Mouse (Mus musculus) heart, embryonic 11.5 days (tissue): ENCODE data around the gene Fggy. TPM values are rescaled to one million over a fixed set of nuclear protein-coding genes. Genes with fewer than 3 reads are reported as not detected.

Experiments
- ATAC-seq: fragments of 200-750 bp; cut with Nextera tagmentation; replicated peaks from 2 replicates; pipeline ENCODE4 v1.8.0; 2017; ENCODE audit warnings: moderate library complexity; ENCODE audit not compliant: insufficient number of reproducible peaks, low FRiP score, low TSS enrichment
- H3K27ac ChIP-seq: fragments of 300-500 bp; sonication (generic); 2 replicates; pipeline ENCODE4 v1.5.1; 2014; ENCODE audit warnings: mild to moderate bottlenecking, low read depth, low read length
- H3K27me3 ChIP-seq: fragments of 300-500 bp; sonication (generic); 2 replicates; pipeline ENCODE4 v1.6.1; 2014; ENCODE audit warnings: mild to moderate bottlenecking, low read length, mixed read lengths; ENCODE audit not compliant: control insufficient read depth, insufficient read depth
- H3K36me3 ChIP-seq: fragments of 300-500 bp; sonication (generic); 2 replicates; pipeline ENCODE4 v1.6.1; 2014; ENCODE audit warnings: mild to moderate bottlenecking, low read length, moderate library complexity, mixed read lengths; ENCODE audit not compliant: control insufficient read depth, insufficient read depth
- H3K4me1 ChIP-seq: fragments of 300-500 bp; sonication (generic); 2 replicates; pipeline ENCODE4 v1.6.1; 2014; ENCODE audit warnings: low read length; ENCODE audit not compliant: control insufficient read depth, insufficient read depth
- H3K4me2 ChIP-seq: fragments of 300-500 bp; sonication (generic); 2 replicates; pipeline ENCODE4 v1.6.1; 2014; ENCODE audit warnings: mild to moderate bottlenecking, moderate library complexity
- H3K4me3 ChIP-seq: fragments of 300-500 bp; sonication (generic); 2 replicates; pipeline ENCODE4 v1.5.1; 2014; ENCODE audit warnings: low read depth, low read length
- H3K9ac ChIP-seq: fragments of 300-500 bp; sonication (generic); 2 replicates; pipeline ENCODE4 v1.6.1; 2014; ENCODE audit warnings: mild to moderate bottlenecking, low read depth, low read length, moderate library complexity
- H3K9me3 ChIP-seq: fragments of 300-500 bp; sonication (generic); replicated peaks from 2 replicates; pipeline ENCODE4 v1.6.1; 2016; ENCODE audit warnings: low read length; ENCODE audit not compliant: control insufficient read depth
- WGBS: fragments of 180-500 bp; shearing (Covaris S2); extraction: QIAGEN DNeasy Blood & Tissue Kit; methylation state at CpG from one replicate; pipeline ENCODE4 v1.1.7; 2014; ENCODE audit not compliant: insufficient replicate concordance; 5-methylcytosine and 5-hydroxymethylcytosine counted together
- polyA plus RNA-seq: library from polyadenylated mRNA; unstranded; fragments of >200 nt; fragmentation: Nextera tagmentation; extraction: Ambion mirVana; gene quantifications from 2 replicates; pipeline ENCODE4 v1.2.1, GENCODE M21; 2014

Fggy gene
- 5.0 and 5.9 TPM in 2 replicates for polyA plus RNA-seq

DNA sequence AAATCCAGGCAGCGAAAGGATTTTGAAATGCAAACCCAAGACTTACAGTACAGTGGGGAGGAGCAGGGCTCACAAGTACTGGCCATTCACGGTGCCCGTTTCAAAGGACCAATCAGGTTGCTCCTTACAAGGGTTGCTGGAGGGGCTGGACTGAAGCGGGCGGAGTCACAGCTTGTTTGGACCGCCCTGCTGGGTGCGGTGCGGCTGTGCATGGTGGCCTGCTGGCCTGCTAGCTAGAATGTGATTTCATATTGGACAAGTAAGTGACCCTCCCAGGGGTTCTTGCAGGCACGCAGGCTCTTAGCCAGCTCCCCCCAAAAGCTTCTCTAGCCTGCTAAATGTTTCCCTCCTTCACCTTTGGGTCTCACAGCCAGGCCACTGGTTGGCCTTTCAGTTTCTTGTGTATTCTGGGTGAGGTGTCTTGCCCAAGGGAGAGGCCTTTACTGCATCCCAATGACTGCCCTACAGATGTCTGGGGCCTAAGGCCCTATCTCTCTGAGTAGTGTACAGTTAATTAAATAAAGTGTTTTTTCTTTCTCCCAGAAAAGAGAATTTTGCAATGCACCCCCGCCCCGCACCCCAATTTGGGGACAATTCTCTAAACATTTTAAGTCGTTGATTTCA is at the start of gene Fggy:
Gene Fggy, plus strand, starts transcription at position 175 of the 624 bp plus-strand sequence.
- H3K9me3 ChIP-seq, result no peaks in the 10 kb centered on the region
- peak within 1 kb of the TSS; percentile 73 for H3K9ac ChIP-seq
- peak; percentile 100 for ATAC-seq
- no peaks in the 10 kb centered on the region for H3K27me3 ChIP-seq
- no peaks in the 10 kb centered on the region; the same call in 1 of the 2 replicates for H3K4me1 ChIP-seq
- peak within 1 kb of the TSS; percentile 73 for H3K4me2 ChIP-seq
- no peaks in the 10 kb centered on the region for H3K36me3 ChIP-seq
- peak within 1 kb of the TSS; percentile 59 for H3K27ac ChIP-seq
- peak within 1 kb of the TSS; percentile 46 for H3K4me3 ChIP-seq
- WGBS, result 30% methylated on average over 12 of the region's 12 CpGs

DNA sequence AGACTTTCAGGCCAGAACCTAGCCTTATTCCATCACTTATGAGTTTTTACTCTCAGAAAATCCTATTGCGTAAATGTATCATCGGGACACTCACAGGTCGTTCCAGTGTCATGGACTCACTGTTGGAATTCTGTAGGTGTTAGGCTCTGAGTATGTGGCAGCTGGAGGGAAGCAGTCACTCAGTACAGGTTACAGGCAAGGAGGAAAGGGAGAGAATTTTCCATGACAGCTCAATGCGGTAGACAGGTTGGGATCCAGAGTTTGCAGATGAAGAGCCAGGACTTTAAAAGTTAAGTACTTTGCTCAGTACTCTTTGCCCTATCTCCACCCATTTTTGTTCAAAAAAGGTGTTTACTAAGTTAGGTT is 49.4 kb upstream of the Fggy start:
- Histone ChIP-seq H3K9ac (no peak overlapping the region), H3K27me3 (no peaks in the 10 kb centered on the region), H3K4me3 (no peak overlapping the region), H3K36me3 (no peaks in the 10 kb centered on the region), H3K27ac (no peak overlapping the region), H3K9me3 (no peaks in the 10 kb centered on the region), H3K4me1 (no peaks in the 10 kb centered on the region), H3K4me2 (no peak overlapping the region)
- ATAC-seq, result no peak
- WGBS, result 84% methylated on average over 4 of the region's 4 CpGs

DNA sequence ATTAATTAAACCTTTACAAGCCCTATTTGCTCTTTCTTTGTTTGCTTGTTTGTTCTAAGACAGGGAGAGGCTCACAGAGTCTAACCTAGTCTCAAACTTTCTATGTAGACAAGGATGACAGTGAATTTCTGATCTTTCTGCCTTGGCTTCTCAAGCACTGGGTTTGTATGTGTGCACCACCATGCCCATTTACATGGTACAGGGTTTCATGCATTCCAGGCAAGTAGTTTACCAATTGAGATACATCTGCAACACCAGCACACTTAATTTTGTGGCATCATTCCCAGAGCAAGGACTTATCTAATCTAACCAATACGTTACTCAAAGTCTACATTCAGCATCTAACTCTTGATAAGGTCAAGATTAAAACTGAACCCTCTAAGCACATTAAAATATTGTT is 38.9 kb upstream of the Fggy start:
- H3K27ac ChIP-seq, result no peak overlapping the region
- WGBS, result 60% methylated on average over 1 of the region's 1 CpGs
- H3K4me2 ChIP-seq, result no peak overlapping the region
- ATAC-seq, result no peak
- H3K9ac ChIP-seq, result no peak overlapping the region
- H3K27me3 ChIP-seq, result no peaks in the 10 kb centered on the region
- no peaks in the 10 kb centered on the region for H3K4me1 ChIP-seq
- no peaks in the 10 kb centered on the region for H3K9me3 ChIP-seq
- H3K36me3 ChIP-seq, result no peaks in the 10 kb centered on the region
- no peak overlapping the region for H3K4me3 ChIP-seq

DNA sequence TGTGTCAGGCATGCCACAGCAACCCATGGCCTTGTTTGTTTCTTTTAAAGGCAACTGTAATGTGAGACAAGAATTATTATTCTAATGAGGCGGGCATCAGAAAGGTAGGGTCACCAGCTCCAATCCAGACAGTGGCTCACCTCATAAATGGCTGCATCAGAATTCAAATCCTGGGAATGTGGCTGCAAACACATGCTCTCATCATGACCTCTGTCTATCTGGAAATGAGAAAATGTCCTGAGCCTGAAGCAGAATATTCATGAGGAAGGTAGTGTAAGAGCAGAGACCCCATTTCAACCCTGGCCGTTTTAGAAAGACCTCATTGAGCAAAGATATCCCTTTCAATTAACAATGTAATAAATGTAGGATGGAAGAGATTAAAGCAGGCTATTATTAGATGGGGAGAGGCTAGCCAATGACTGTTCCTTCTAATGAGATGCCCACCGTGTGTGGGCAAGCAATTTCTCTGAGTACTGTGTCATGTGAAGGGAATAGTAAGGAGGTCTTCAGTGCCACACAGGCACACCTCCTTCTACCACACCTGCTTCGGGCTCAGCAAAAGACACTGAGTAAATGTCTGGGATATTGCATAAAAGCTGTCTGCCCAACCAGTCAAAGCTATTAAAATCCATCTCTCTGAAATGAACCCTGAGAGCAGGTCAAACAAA is 37.2 kb upstream of the Fggy start:
- 74% methylated on average over 4 of the region's 4 CpGs for WGBS

DNA sequence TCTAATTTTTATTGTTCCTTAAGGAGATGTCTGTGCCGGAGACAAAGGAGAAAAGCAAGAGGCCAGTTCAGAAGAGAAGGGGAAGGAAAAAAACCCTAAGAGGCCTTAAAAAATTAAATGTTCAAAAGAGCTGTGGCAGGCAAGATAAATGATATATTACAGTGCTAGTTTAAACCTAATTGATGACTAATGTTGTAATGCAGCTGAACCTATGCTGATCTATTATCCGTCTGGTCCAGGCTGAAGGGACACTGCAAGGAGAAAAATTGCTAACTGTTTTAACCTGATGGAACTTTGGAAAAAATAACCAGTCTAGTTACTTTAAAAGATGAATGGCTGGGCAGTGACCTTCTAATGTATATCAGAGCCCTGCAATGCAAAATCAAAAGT is 36.7 kb upstream of the Fggy start:
- no peak for ATAC-seq
- H3K36me3 ChIP-seq, result no peaks in the 10 kb centered on the region
- H3K27me3 ChIP-seq, result no peaks in the 10 kb centered on the region
- no peaks in the 10 kb centered on the region for H3K4me1 ChIP-seq
- H3K9ac ChIP-seq, result no peak overlapping the region
- no peak overlapping the region for H3K4me2 ChIP-seq
- 85% methylated on average over 2 of the region's 2 CpGs for WGBS
- no peak overlapping the region for H3K27ac ChIP-seq
- no peaks in the 10 kb centered on the region for H3K9me3 ChIP-seq
- no peak overlapping the region for H3K4me3 ChIP-seq

More for the DNA sequence above, 37.2 kb upstream of the Fggy start:
- ATAC-seq, result no peak
- Histone ChIP-seq H3K27me3 (no peaks in the 10 kb centered on the region), H3K4me2 (no peak overlapping the region), H3K4me1 (no peaks in the 10 kb centered on the region), H3K9me3 (no peaks in the 10 kb centered on the region), H3K9ac (no peak overlapping the region), H3K36me3 (no peaks in the 10 kb centered on the region), H3K4me3 (no peak overlapping the region), H3K27ac (no peak overlapping the region)

DNA sequence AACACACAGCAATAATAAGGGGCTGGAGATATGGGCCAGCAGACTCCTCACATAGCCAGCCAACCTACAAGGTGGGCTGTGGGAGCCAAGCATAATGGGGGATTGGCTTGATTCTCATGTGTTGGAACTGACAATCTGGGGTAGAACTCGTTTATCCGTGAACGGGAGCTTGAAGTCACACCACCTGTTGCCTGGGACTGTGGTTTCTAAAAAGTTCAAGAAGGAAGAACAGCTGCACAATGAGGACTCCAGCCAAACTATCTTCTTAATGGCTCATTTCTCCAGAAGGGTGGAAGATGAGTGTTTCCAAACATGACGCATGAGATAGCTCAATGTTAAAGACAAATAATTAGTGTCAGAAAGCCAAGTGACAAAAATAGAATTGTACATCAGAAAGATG is 30.7 kb upstream of the Fggy start:
- no peak for ATAC-seq
- H3K27me3 ChIP-seq, result no peaks in the 10 kb centered on the region
- no peaks in the 10 kb centered on the region for H3K4me1 ChIP-seq
- no peaks in the 10 kb centered on the region for H3K9me3 ChIP-seq
- no peak overlapping the region for H3K9ac ChIP-seq
- no peaks in the 10 kb centered on the region for H3K36me3 ChIP-seq
- H3K4me2 ChIP-seq, result no peak overlapping the region
- H3K27ac ChIP-seq, result no peak overlapping the region
- no peak overlapping the region for H3K4me3 ChIP-seq
- WGBS, result 83% methylated on average over 4 of the region's 4 CpGs

DNA sequence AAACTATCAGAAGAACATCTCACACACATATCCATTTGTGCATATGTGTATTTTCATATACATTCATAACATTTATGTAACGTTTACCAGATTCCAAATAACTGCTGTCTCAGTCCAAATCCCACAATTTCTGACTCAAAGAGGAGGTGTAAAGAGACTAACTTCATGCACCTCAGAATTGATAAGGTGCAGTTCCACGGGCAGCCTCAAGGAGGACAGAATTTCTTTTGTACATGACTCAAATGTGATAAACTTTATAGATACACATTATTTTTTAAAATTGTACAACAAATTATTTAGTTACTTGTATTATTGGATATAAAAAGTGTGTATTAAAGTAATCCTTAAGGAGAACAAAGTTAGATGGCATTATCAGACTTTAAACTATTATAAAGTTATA is 26.6 kb upstream of the Fggy start:
- Histone ChIP-seq H3K4me1 (no peaks in the 10 kb centered on the region), H3K9me3 (no peaks in the 10 kb centered on the region), H3K27ac (no peak overlapping the region), H3K4me3 (no peak overlapping the region), H3K9ac (no peak overlapping the region), H3K27me3 (no peaks in the 10 kb centered on the region), H3K36me3 (no peaks in the 10 kb centered on the region), H3K4me2 (no peak overlapping the region)
- no peak for ATAC-seq
- 52% methylated on average over 2 of the region's 2 CpGs for WGBS

DNA sequence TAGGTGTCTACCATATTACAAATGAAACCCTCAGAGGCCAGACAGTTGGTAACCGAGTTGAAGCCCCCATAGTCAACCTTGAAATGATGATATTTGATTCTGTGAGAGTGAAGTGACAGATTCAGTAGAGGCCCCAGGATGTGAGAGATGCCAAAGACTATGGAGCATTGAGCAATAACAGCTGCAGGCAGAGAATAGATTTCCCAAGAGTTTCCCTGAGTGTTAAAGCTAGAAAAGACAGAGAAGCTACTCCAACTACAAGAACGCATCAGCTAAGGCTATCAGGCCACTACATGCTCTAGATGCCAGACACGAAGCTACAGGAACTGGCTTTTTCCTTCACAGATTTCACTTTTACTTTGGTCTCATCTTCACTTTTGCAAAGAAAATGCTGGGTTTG is 23.4 kb upstream of the Fggy start:
- Histone ChIP-seq H3K9me3 (no peaks in the 10 kb centered on the region), H3K36me3 (no peaks in the 10 kb centered on the region), H3K9ac (no peak overlapping the region), H3K27ac (no peak overlapping the region), H3K4me3 (no peak overlapping the region), H3K4me1 (no peaks in the 10 kb centered on the region), H3K27me3 (no peaks in the 10 kb centered on the region), H3K4me2 (no peak overlapping the region)
- ATAC-seq, result no peak
- WGBS, result 67% methylated on average over 3 of the region's 3 CpGs
